Mouse (Mus musculus) E14TG2a.4 (cell line): ENCODE data around the gene Tut4.

Experiments used
- H3K27me3 ChIP-seq: 2 replicates; pipeline ENCODE4 v1.6.1; 2014; ENCODE audit warnings: low read length, control low read depth; ENCODE audit not compliant: insufficient read depth
- H3K36me3 ChIP-seq: 2 replicates; pipeline ENCODE4 v1.6.1; 2014; ENCODE audit warnings: low read length, control low read depth; ENCODE audit not compliant: insufficient read depth
- H3K4me1 ChIP-seq: replicated peaks from 2 replicates; pipeline ENCODE4 v1.6.1; 2014; ENCODE audit warnings: low read depth, low read length, control low read depth
- H3K4me3 ChIP-seq: replicated peaks from 2 replicates; pipeline ENCODE4 v1.5.1; 2014; ENCODE audit warnings: mild to moderate bottlenecking, low read length
- H3K9me3 ChIP-seq: 2 replicates; pipeline ENCODE4 v1.6.1; 2014; ENCODE audit warnings: low read length, control low read depth
- CTCF ChIP-seq: conservative IDR thresholded peaks from 2 replicates; pipeline ENCODE4 v1.5.1; 2014; ENCODE audit warnings: low read length
- NANOG ChIP-seq: IDR thresholded peaks from 2 replicates; pipeline ENCODE4 v1.6.1; 2014; ENCODE audit warnings: borderline replicate concordance, low read length, mixed read lengths
- POU5F1 ChIP-seq: IDR thresholded peaks from 2 replicates; pipeline ENCODE4 v1.6.1; 2014; ENCODE audit warnings: low read length, borderline replicate concordance

The Tut4 gene

DNA sequence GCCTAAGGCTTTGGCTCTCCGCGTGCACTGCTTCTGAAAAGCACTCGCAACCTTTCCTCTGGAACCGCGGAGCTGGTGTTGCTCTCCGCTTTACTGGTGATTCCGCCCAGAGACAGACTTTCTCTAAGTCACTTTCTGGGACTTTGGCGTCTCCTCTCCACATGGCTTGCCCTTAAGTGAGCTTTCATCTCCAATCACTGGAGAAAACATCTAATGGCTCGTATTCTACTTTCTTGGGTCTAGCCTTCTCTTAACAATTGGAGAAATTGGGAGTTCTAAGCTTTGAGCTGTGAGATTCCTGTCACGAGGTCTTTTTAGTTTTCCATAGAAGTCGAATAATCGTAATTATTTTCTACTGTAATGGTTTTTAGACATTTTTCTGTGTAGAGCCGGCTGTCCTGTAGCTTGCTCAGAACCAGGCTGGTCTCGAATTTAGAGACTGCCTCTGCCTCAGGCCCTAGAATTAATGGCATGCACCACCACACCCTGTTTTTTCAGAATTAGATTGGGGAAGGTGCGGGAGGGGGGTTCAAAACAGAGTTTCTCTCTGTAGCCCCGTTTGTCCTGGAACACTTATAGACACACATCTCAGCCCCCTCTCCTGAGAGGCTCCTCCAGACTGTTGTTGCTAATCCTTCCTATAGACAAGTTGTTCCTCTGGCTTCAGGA, 120.7 kb downstream of the Tut4 start:
- peak overlapping the region; percentile 97 for H3K4me3 ChIP-seq

DNA sequence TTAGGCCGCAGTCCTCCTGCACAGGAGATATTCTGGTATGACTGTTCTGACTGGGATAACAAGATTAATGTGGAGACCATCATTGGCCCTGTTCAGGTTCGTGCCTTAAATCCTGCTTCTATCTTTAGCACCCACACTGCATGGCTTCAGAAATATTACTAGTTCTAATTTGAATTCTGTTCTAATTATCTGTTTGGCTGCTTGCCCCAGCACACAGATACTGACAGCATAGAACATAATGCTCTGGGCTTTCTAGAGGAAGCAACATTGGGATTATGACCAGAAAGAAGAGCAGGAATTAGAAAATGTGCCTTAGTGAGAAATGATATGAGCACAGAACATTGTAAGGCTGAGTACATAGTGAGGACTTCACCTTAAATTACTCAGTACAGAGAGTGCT, 134.2 kb downstream of the Tut4 start:
- H3K27me3 ChIP-seq: no peaks in the 10 kb centered on the region
- H3K36me3 ChIP-seq: peaks cover 98% of the 10 kb centered on the region
- peaks cover 39% of the 10 kb centered on the region for H3K4me1 ChIP-seq
- no peak overlapping the region for H3K4me3 ChIP-seq
- H3K9me3 ChIP-seq: no peaks in the 10 kb centered on the region
- TF ChIP-seq POU5F1 (no peak), CTCF (no peak), NANOG (no peak)

More for the DNA sequence above, 120.7 kb downstream of the Tut4 start:
- Histone ChIP-seq H3K9me3 (no peaks in the 10 kb centered on the region), H3K27me3 (no peaks in the 10 kb centered on the region), H3K36me3 (peaks cover 51% of the 10 kb centered on the region), H3K4me1 (peaks cover 45% of the 10 kb centered on the region)
- TF ChIP-seq POU5F1 (no peak), CTCF (no peak), NANOG (no peak)

DNA sequence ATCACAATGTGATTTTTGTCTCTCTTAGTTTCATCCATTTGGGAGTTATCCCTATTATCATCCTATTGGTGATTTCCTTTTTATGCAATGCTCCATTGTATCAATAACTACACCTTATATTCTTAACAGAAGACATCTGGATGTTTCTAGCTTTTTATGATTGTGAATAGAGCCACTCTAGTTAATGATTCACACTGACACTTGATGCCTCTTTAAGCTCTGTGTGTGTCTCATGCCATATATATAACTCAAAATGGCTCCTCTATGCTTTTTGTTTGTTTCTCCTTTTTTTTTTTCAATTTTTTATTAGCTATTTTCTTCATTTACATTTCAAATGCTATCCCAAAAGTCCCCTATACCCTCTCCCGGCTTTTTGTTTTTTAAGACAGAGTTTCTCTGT, 136.6 kb downstream of the Tut4 start:
- TF ChIP-seq CTCF (no peak), POU5F1 (no peak), NANOG (no peak)

DNA sequence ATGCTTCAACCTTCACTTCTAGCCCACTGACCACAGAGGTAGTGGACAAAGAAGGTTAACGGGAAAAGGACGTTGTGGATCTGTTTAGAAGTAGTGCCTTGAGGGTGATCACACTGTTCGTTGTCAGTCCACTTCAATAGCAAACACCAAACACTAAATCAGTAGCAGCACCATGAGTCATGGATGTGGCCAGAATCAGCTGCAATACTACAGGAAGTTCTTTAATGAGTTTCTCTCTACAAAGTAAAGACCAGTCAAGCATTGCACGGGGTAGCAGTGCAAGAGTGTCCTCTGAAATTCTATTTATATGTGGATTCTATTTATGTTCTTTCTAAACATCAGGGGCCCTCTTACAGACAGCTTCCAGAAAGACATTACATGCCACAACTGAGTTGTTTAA, 139.1 kb downstream of the Tut4 start:
- no peaks in the 10 kb centered on the region for H3K27me3 ChIP-seq
- TF ChIP-seq CTCF (no peak), NANOG (no peak), POU5F1 (no peak)
- peaks cover 12% of the 10 kb centered on the region for H3K4me1 ChIP-seq
- no peak overlapping the region for H3K4me3 ChIP-seq
- H3K9me3 ChIP-seq: no peaks in the 10 kb centered on the region
- H3K36me3 ChIP-seq: peaks cover 96% of the 10 kb centered on the region

More for the DNA sequence above, 136.6 kb downstream of the Tut4 start:
- no peaks in the 10 kb centered on the region for H3K27me3 ChIP-seq
- H3K9me3 ChIP-seq: no peaks in the 10 kb centered on the region
- peaks cover 20% of the 10 kb centered on the region for H3K4me1 ChIP-seq
- peaks cover 98% of the 10 kb centered on the region for H3K36me3 ChIP-seq
- no peak overlapping the region for H3K4me3 ChIP-seq

DNA sequence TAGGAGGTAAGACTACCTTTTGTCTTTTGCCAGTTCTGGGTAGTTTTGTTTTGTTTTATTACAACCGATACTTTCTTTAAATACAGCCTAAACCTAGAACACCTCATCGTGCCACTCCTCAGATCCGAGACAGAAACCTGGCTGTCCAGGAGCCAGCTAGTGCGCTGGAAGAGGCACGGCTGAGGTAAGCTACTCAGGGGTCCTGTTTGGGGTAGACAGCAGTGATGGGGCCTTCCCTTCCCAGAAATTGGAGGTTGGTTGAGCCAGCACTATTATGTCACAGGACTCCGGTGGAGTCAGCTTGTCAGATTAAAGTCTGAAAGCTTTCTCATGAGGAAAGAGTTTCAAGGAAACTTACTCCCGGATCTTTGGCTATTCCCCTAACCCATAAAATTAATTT, 142.6 kb downstream of the Tut4 start:
- no peak for TF ChIP-seq CTCF
- TF ChIP-seq POU5F1: no peak
- TF ChIP-seq NANOG: no peak
- no peak overlapping the region for H3K4me3 ChIP-seq
- peaks cover 8% of the 10 kb centered on the region; the same call in 1 of the 2 replicates for H3K4me1 ChIP-seq

DNA sequence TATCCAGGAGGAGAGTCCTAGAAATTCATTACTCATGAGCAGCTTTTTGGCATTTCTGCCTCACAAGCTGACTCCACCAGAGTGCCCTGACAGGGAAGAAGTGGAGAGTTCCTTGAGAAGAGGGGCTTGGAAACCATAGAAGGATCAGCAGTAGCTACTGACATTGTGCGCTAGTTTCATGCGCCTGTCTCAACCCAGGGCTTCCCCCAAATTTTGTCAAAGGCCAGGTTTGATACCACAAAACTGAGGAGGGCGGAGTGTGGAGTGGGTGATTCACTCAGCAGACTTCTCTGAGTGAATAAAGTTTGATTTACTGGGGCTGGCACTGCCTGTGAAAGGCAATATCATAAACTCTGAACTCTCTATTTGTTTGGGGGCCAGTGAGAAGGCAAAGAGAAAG, 149.4 kb downstream of the Tut4 start:
- TF ChIP-seq CTCF (no peak), POU5F1 (no peak), NANOG (no peak)
- H3K4me3 ChIP-seq: no peak overlapping the region
- no peaks in the 10 kb centered on the region for H3K27me3 ChIP-seq
- H3K9me3 ChIP-seq: no peaks in the 10 kb centered on the region
- H3K4me1 ChIP-seq: no peaks in the 10 kb centered on the region
- H3K36me3 ChIP-seq: peaks cover 94% of the 10 kb centered on the region

More for the DNA sequence above, 142.6 kb downstream of the Tut4 start:
- H3K27me3 ChIP-seq: no peaks in the 10 kb centered on the region
- no peaks in the 10 kb centered on the region for H3K9me3 ChIP-seq
- H3K36me3 ChIP-seq: peaks cover 96% of the 10 kb centered on the region
